Mouse (Mus musculus): Measurements from ENCODE around the gene Rpl36a. TPM values are rescaled to one million over a fixed set of nuclear protein-coding genes. Genes with fewer than 3 reads are reported as not detected.
A peak's percentile ranks its signal among the peaks of the same experiment; 100 is the strongest.

Gene Rpl36a
- polyA plus RNA-seq, 1 experiment from 2014 or later, result 172 TPM

- H3K4me2 ChIP-seq (ENCODE audit: low read depth, low read length), result peak overlapping the region; percentile 64
- no peaks in the 10 kb centered on the region for H3K27me3 ChIP-seq (ENCODE audit: control insufficient read depth, insufficient read depth, low read length)
- H3K4me1 ChIP-seq (ENCODE audit: control insufficient read depth, insufficient read depth, low read length), result no peaks in the 10 kb centered on the region
- H3K36me3 ChIP-seq (ENCODE audit: control insufficient read depth, insufficient read depth), result 0 out of 2 replicates have a peak, but pooled peaks cover under 1% of the 10 kb centered on the region
- H3K27ac ChIP-seq (ENCODE audit: low read length), result peak overlapping the region; percentile 88
- peak overlapping the region; percentile 51 for H3K4me3 ChIP-seq (ENCODE audit: low read length)
- no peaks in the 10 kb centered on the region for H3K9me3 ChIP-seq (replicated peaks; ENCODE audit: control insufficient read depth, low read length)
- WGBS, result 15% methylated on average over 14 of the region's 15 CpGs
- H3K9ac ChIP-seq (ENCODE audit: low read length), result peak overlapping the region; percentile 67
- peak; percentile 85 for ATAC-seq (replicated peaks; ENCODE audit: extremely low read depth, insufficient read depth, low FRiP score)
Measured at GRCm38 (mm10) chrX:134612285-134612959, 27.0 kb downstream of the Rpl36a start.

DNA sequence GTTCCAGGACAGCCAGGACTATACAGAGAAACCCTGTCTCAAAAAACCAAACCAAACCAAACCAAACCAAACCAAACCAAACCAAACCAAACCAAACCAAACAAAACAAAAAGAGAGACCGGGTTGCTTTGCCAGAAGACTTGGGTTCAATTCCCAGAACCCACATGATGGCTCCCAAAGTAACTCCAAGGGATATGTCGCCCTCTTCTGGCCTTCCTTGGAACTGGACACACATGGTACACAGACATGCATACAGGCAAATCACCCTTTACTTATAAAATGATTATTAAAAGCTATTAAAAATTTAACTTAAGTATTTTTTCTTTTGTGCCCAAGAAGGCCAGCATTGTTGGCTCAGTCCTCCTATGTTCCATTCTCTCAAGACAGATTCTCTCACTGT is 28.9 kb downstream of the Rpl36a start:
- H3K4me3 ChIP-seq (ENCODE audit: low read length), result no peak overlapping the region
- no peaks in the 10 kb centered on the region for H3K4me1 ChIP-seq (ENCODE audit: control insufficient read depth, insufficient read depth, low read length)
- no peak overlapping the region for H3K9ac ChIP-seq (ENCODE audit: low read length)
- no peaks in the 10 kb centered on the region for H3K9me3 ChIP-seq (replicated peaks; ENCODE audit: control insufficient read depth, low read length)
- WGBS, result 59% methylated on average over 2 of the region's 2 CpGs
- no peaks in the 10 kb centered on the region for H3K27me3 ChIP-seq (ENCODE audit: control insufficient read depth, insufficient read depth, low read length)
- no peak overlapping the region for H3K4me2 ChIP-seq (ENCODE audit: low read depth, low read length)
- no peak for ATAC-seq (replicated peaks; ENCODE audit: extremely low read depth, insufficient read depth, low FRiP score)
- H3K36me3 ChIP-seq (ENCODE audit: control insufficient read depth, insufficient read depth), result no peaks in the 10 kb centered on the region
- no peak overlapping the region for H3K27ac ChIP-seq (ENCODE audit: low read length)

DNA sequence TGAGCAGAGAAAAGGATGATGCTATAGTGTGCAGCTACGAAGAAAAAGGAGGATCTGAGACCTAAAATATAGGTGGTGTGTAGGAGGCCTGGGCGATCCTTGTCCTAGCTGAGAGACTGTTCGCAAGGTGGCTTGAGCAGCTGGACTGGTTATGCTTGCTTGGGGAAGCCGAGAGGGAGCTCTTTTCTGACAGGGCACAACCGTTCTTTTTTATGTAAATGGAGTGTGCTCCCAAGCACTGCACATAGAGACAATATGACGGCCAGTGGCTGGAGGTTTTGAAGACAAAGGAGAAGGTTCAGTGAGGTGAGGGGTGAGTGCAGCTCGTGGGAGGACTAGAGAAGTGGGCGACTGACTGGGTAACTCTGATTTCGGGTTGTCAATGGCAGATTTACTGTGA is 34.2 kb downstream of the Rpl36a start:
- no peak for ATAC-seq (replicated peaks; ENCODE audit: extremely low read depth, insufficient read depth, low FRiP score)
- H3K36me3 ChIP-seq (ENCODE audit: control insufficient read depth, insufficient read depth), result no peaks in the 10 kb centered on the region
- no peak overlapping the region for H3K4me2 ChIP-seq (ENCODE audit: low read depth, low read length)
- no peaks in the 10 kb centered on the region for H3K4me1 ChIP-seq (ENCODE audit: control insufficient read depth, insufficient read depth, low read length)
- no peak overlapping the region for H3K27ac ChIP-seq (ENCODE audit: low read length)
- no peak overlapping the region for H3K9ac ChIP-seq (ENCODE audit: low read length)
- H3K4me3 ChIP-seq (ENCODE audit: low read length), result no peak overlapping the region
- 68% methylated on average over 9 of the region's 9 CpGs for WGBS
- no peaks in the 10 kb centered on the region for H3K27me3 ChIP-seq (ENCODE audit: control insufficient read depth, insufficient read depth, low read length)
- H3K9me3 ChIP-seq (replicated peaks; ENCODE audit: control insufficient read depth, low read length), result no peaks in the 10 kb centered on the region

GRCm38 (mm10) chrX:134620254-134620865 is 34.9 kb downstream of the Rpl36a start:
- H3K27me3 ChIP-seq (ENCODE audit: control insufficient read depth, insufficient read depth, low read length), result no peaks in the 10 kb centered on the region
- H3K36me3 ChIP-seq (ENCODE audit: control insufficient read depth, insufficient read depth), result no peaks in the 10 kb centered on the region
- no peak overlapping the region for H3K4me2 ChIP-seq (ENCODE audit: low read depth, low read length)
- no peak overlapping the region for H3K9ac ChIP-seq (ENCODE audit: low read length)
- H3K4me3 ChIP-seq (ENCODE audit: low read length), result no peak overlapping the region
- ATAC-seq (replicated peaks; ENCODE audit: extremely low read depth, insufficient read depth, low FRiP score), result no peak
- no peaks in the 10 kb centered on the region for H3K9me3 ChIP-seq (replicated peaks; ENCODE audit: control insufficient read depth, low read length)
- 60% methylated on average over 8 of the region's 8 CpGs for WGBS
- no peaks in the 10 kb centered on the region for H3K4me1 ChIP-seq (ENCODE audit: control insufficient read depth, insufficient read depth, low read length)
- no peak overlapping the region for H3K27ac ChIP-seq (ENCODE audit: low read length)

GRCm38 (mm10) chrX:134621685-134622084 is 36.2 kb downstream of the Rpl36a start:
- Histone ChIP-seq H3K27ac (ENCODE audit: low read length) (no peak overlapping the region), H3K4me1 (ENCODE audit: control insufficient read depth, insufficient read depth, low read length) (no peaks in the 10 kb centered on the region), H3K36me3 (ENCODE audit: control insufficient read depth, insufficient read depth) (no peaks in the 10 kb centered on the region), H3K9me3 (replicated peaks; ENCODE audit: control insufficient read depth, low read length) (no peaks in the 10 kb centered on the region), H3K27me3 (ENCODE audit: control insufficient read depth, insufficient read depth, low read length) (no peaks in the 10 kb centered on the region), H3K9ac (ENCODE audit: low read length) (no peak overlapping the region), H3K4me2 (ENCODE audit: low read depth, low read length) (no peak overlapping the region), H3K4me3 (ENCODE audit: low read length) (no peak overlapping the region)
- ATAC-seq (replicated peaks; ENCODE audit: extremely low read depth, insufficient read depth, low FRiP score), result no peak
- 64% methylated on average over 3 of the region's 3 CpGs for WGBS

GRCm38 (mm10) chrX:134623350-134623749 is 37.9 kb downstream of the Rpl36a start:
- WGBS, result 66% methylated on average over 4 of the region's 4 CpGs
- Histone ChIP-seq H3K4me2 (ENCODE audit: low read depth, low read length) (no peak overlapping the region), H3K27ac (ENCODE audit: low read length) (no peak overlapping the region)

GRCm38 (mm10) chrX:134628200-134628599 is 42.7 kb downstream of the Rpl36a start:
- H3K4me3 ChIP-seq (ENCODE audit: low read length), result no peak overlapping the region
- no peaks in the 10 kb centered on the region for H3K9me3 ChIP-seq (replicated peaks; ENCODE audit: control insufficient read depth, low read length)
- 65% methylated on average over 2 of the region's 2 CpGs for whole genome bisulfite sequencing
- H3K9ac ChIP-seq (ENCODE audit: low read length), result no peak overlapping the region
- H3K27me3 ChIP-seq (ENCODE audit: control insufficient read depth, insufficient read depth, low read length), result no peaks in the 10 kb centered on the region
- no peak overlapping the region for H3K4me2 ChIP-seq (ENCODE audit: low read depth, low read length)
- no peaks in the 10 kb centered on the region for H3K36me3 ChIP-seq (ENCODE audit: control insufficient read depth, insufficient read depth)
- no peaks in the 10 kb centered on the region for H3K4me1 ChIP-seq (ENCODE audit: control insufficient read depth, insufficient read depth, low read length)
- no peak overlapping the region for H3K27ac ChIP-seq (ENCODE audit: low read length)
- ATAC-seq (replicated peaks; ENCODE audit: extremely low read depth, insufficient read depth, low FRiP score), result no peak

More at GRCm38 (mm10) chrX:134623350-134623749, 37.9 kb downstream of the Rpl36a start:
- Histone ChIP-seq H3K36me3 (ENCODE audit: control insufficient read depth, insufficient read depth) (no peaks in the 10 kb centered on the region), H3K27me3 (ENCODE audit: control insufficient read depth, insufficient read depth, low read length) (no peaks in the 10 kb centered on the region), H3K4me1 (ENCODE audit: control insufficient read depth, insufficient read depth, low read length) (no peaks in the 10 kb centered on the region), H3K9ac (ENCODE audit: low read length) (no peak overlapping the region), H3K9me3 (replicated peaks; ENCODE audit: control insufficient read depth, low read length) (no peaks in the 10 kb centered on the region), H3K4me3 (ENCODE audit: low read length) (no peak overlapping the region)
- ATAC-seq (replicated peaks; ENCODE audit: extremely low read depth, insufficient read depth, low FRiP score), result no peak

DNA sequence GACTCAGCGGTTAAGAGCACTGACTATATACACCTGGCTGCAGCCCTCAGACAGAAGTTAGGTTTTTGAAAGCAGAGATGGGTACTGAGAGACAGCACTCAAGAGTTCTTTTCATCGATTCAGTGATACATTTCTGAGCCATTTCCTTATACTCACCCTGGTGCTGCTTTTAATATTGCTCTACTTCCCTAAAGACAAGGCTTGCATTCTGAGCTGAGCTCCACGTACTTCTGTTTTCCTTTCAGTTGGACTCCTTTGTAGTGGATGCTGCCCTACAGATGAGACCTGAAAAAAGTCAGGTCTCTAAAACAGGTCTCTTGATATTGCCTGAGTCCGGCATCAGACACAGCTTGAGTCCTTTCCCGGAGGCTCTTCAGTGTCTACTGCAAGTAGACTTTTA is 47.3 kb downstream of the Rpl36a start:
- no peak overlapping the region for H3K9ac ChIP-seq (ENCODE audit: low read length)
- H3K4me3 ChIP-seq (ENCODE audit: low read length), result no peak overlapping the region
- no peak overlapping the region for H3K27ac ChIP-seq (ENCODE audit: low read length)
- H3K4me2 ChIP-seq (ENCODE audit: low read depth, low read length), result no peak overlapping the region
- H3K36me3 ChIP-seq (ENCODE audit: control insufficient read depth, insufficient read depth), result no peaks in the 10 kb centered on the region
- WGBS, result 83% methylated on average over 5 of the region's 5 CpGs
- no peaks in the 10 kb centered on the region for H3K27me3 ChIP-seq (ENCODE audit: control insufficient read depth, insufficient read depth, low read length)
- no peaks in the 10 kb centered on the region for H3K9me3 ChIP-seq (replicated peaks; ENCODE audit: control insufficient read depth, low read length)
- no peak for ATAC-seq (replicated peaks; ENCODE audit: extremely low read depth, insufficient read depth, low FRiP score)
- H3K4me1 ChIP-seq (ENCODE audit: control insufficient read depth, insufficient read depth, low read length), result no peaks in the 10 kb centered on the region

DNA sequence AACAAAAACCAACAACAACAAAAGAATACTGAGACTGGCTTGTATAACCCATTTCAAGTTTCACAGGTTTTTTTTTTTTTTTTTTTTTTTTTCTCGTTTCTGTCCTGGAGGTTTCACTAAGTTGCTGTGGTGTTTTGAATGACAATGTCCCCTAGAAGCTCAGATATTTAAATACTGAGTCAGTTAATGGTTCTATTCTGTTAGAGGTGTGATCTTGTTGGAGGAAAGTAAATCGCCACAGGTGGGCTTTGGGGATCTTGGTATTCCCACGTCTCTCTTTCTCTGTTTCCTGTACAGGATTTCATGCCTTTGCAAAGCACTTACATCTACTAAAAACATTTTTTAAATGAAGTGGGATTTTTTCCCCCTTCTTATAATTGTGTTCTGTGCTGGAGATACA is 49.7 kb downstream of the Rpl36a start:
- H3K27ac ChIP-seq (ENCODE audit: low read length), result no peak overlapping the region
- WGBS, result 54% methylated on average over 3 of the region's 3 CpGs
- no peak overlapping the region for H3K4me2 ChIP-seq (ENCODE audit: low read depth, low read length)
- H3K36me3 ChIP-seq (ENCODE audit: control insufficient read depth, insufficient read depth), result no peaks in the 10 kb centered on the region
- no peaks in the 10 kb centered on the region for H3K27me3 ChIP-seq (ENCODE audit: control insufficient read depth, insufficient read depth, low read length)
- no peak overlapping the region for H3K4me3 ChIP-seq (ENCODE audit: low read length)
- H3K4me1 ChIP-seq (ENCODE audit: control insufficient read depth, insufficient read depth, low read length), result no peaks in the 10 kb centered on the region
- H3K9ac ChIP-seq (ENCODE audit: low read length), result no peak overlapping the region
- no peaks in the 10 kb centered on the region for H3K9me3 ChIP-seq (replicated peaks; ENCODE audit: control insufficient read depth, low read length)
- no peak for ATAC-seq (replicated peaks; ENCODE audit: extremely low read depth, insufficient read depth, low FRiP score)
